Comparison of ENCODE assay signal across 8 mouse cellular contexts in the genomic region with DNA sequence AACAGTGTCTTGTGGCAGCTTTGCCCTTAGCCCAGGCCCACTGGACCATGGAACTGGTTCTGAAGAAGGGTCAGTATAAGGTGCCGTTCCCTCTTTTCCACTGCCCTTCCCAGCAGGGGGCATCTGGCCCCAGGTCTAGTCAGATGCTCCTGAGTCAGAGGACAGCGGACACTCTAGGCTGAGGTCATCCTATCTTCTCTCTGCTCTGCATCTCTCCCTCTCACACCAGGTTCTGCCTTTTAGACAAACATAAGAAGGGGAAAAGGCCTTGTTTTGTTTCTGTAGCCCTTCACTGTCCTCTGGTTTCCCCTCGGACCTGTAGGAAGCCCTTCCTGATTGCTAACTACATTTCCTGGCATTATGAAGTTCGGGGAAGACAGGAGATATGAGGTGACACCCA. TPM values are rescaled to one million over a fixed set of nuclear protein-coding genes. Genes with fewer than 3 reads are reported as not detected.
A peak's percentile ranks its signal among the peaks of the same experiment; 100 is the strongest.
DNase-seq lines count a peak whose midpoint lies in the region; ATAC-seq and TF ChIP-seq lines count a peak whose summit lies in the region.

No protein-coding gene starts in this region.

- H3K27me3 ChIP-seq in heart, embryonic 13.5 days (replicated peaks): no peaks in the 10 kb centered on the region
- H3K27me3 ChIP-seq in kidney, postnatal 0 days (ENCODE audit: insufficient read depth, low read length): no peaks in the 10 kb centered on the region
- H3K27me3 ChIP-seq in midbrain, embryonic 12.5 days: no peaks in the 10 kb centered on the region

- H3K4me2 ChIP-seq in heart, embryonic 13.5 days: peak overlapping the region; percentile 87
- peak overlapping the region; percentile 90 for H3K4me2 ChIP-seq in kidney, postnatal 0 days (ENCODE audit: low read length)
- peak overlapping the region; percentile 93 for H3K4me2 ChIP-seq in midbrain, embryonic 12.5 days (replicated peaks)

- peak overlapping the region; percentile 72 for H3K4me3 ChIP-seq in heart, embryonic 13.5 days
- H3K4me3 ChIP-seq in kidney, postnatal 0 days (replicated peaks; ENCODE audit: low read depth, low read length): peak overlapping the region; percentile 91
- peak overlapping the region; percentile 78 for H3K4me3 ChIP-seq in midbrain, embryonic 12.5 days

- H3K27ac ChIP-seq in heart, embryonic 13.5 days (replicated peaks): peak overlapping the region; percentile 99
- peak overlapping the region; percentile 95 for H3K27ac ChIP-seq in kidney, postnatal 0 days
- H3K27ac ChIP-seq in midbrain, embryonic 12.5 days (replicated peaks): peak overlapping the region; percentile 97

- WGBS in heart, embryonic 13.5 days: 9% methylated on average over 4 of the region's 4 CpGs
- WGBS in kidney, postnatal 0 days: 18% methylated on average over 4 of the region's 4 CpGs
- 39% methylated on average over 4 of the region's 4 CpGs for WGBS in midbrain, embryonic 12.5 days

- no peaks in the 10 kb centered on the region for H3K9me3 ChIP-seq in heart, embryonic 13.5 days
- no peaks in the 10 kb centered on the region for H3K9me3 ChIP-seq in kidney, postnatal 0 days (replicated peaks; ENCODE audit: low read length)
- no peaks in the 10 kb centered on the region for H3K9me3 ChIP-seq in midbrain, embryonic 12.5 days

- peaks cover 79% of the 10 kb centered on the region for H3K4me1 ChIP-seq in heart, embryonic 13.5 days
- peaks cover 17% of the 10 kb centered on the region for H3K4me1 ChIP-seq in kidney, postnatal 0 days (replicated peaks; ENCODE audit: insufficient read depth, low read length)
- peaks cover 48% of the 10 kb centered on the region for H3K4me1 ChIP-seq in midbrain, embryonic 12.5 days

- peak; percentile 41; the same call in 1 of the 2 replicates for TF ChIP-seq CTCF in kidney, postnatal 0 days (IDR thresholded peaks at IDR 0.05; ENCODE audit: low read depth)

- ATAC-seq in heart, embryonic 13.5 days (ENCODE audit: extremely low read depth, insufficient number of reproducible peaks, low FRiP score, low TSS enrichment): no peak
- no peak for ATAC-seq in kidney, postnatal 0 days (replicated peaks; ENCODE audit: low FRiP score, low read depth)
- ATAC-seq in midbrain, embryonic 12.5 days (ENCODE audit: low FRiP score, low read depth): no peak

- peak; percentile 38 for DNase-seq in adrenal gland, adult 2 months
- DNase-seq in adrenal gland, adult 18-20 months (ENCODE audit: low spot score in 2 of 2): no peak
- DNase-seq in cerebellum, postnatal 10 days: peak; percentile 62 to 65
- peak; percentile 58 for DNase-seq in kidney, postnatal 0 days (ENCODE audit: low spot score)
- no peak for DNase-seq in gastrocnemius, postnatal 10 days
- no peak for DNase-seq in thymus, postnatal 0 days (ENCODE audit: low spot score)

- peak overlapping the region; percentile 97 for H3K9ac ChIP-seq in heart, embryonic 13.5 days
- peak overlapping the region; percentile 90 for H3K9ac ChIP-seq in kidney, postnatal 0 days (ENCODE audit: low read depth, low read length)
- H3K9ac ChIP-seq in midbrain, embryonic 12.5 days (replicated peaks): peak overlapping the region; percentile 98

- H3K36me3 ChIP-seq in heart, embryonic 13.5 days: peaks cover 41% of the 10 kb centered on the region
- peaks cover 13% of the 10 kb centered on the region; the same call in 1 of the 2 replicates for H3K36me3 ChIP-seq in kidney, postnatal 0 days (ENCODE audit: insufficient read depth, low read length)
- H3K36me3 ChIP-seq in midbrain, embryonic 12.5 days: peaks cover 38% of the 10 kb centered on the region

RNA-seq across cellular contexts. Expression of gene Plekho1, which starts 1.9 kb away (rescaled TPM):
- total RNA-seq in adrenal gland, adult 2 months (2021): 10 to 100 TPM; 12.9 to 24.7 TPM
- polyA plus RNA-seq in adrenal gland, adult 2 months (2012; rRNA removed): 13.8 and 14.0 TPM in 2 replicates
- total RNA-seq in adrenal gland, adult 18-20 months (2021): 10 to 100 TPM; 20.9 to 32.2 TPM
- polyA plus RNA-seq in heart, embryonic 13.5 days (2015; fragmentation: Nextera tagmentation; extraction: Ambion mirVana): 59.2 and 64.8 TPM in 2 replicates
- polyA plus RNA-seq in kidney, postnatal 0 days (2015; fragmentation: Nextera tagmentation; extraction: Ambion mirVana): 41.5 and 42.5 TPM in 2 replicates
- polyA plus RNA-seq in midbrain, embryonic 12.5 days (2016; fragmentation: Nextera tagmentation; extraction: Ambion mirVana): 80.1 and 82.5 TPM in 2 replicates
- 10 to 100 TPM; 56.2 to 67.9 TPM for total RNA-seq in gastrocnemius, postnatal 10 days (2021)
- 36.8 and 37.0 TPM in 2 replicates for polyA plus RNA-seq in thymus, postnatal 0 days (2015; fragmentation: Nextera tagmentation; extraction: Ambion mirVana)

Comparison
In these comparisons a context has a peak if more than half of its experiments do, and no peak if none do; other contexts are left out.
1. DNase-seq: peak in adrenal gland, adult 2 months (single experiment), cerebellum, postnatal 10 days (2 of 2) and kidney, postnatal 0 days (single experiment); none in adrenal gland, adult 18-20 months (0 of 2), gastrocnemius, postnatal 10 days (single experiment) and thymus, postnatal 0 days (single experiment).
2. Peak in every context shown above with its lines, with median percentiles within 50 percentile points of each other: H3K27ac ChIP-seq, H3K4me2 ChIP-seq, H3K4me3 ChIP-seq and H3K9ac ChIP-seq.